Mouse (Mus musculus) liver, embryonic 15.5 days (tissue): ENCODE measurements around the gene Snd1. TPM values are rescaled to one million over a fixed set of nuclear protein-coding genes. Genes with fewer than 3 reads are reported as not detected.

ENCODE experiments used
- ATAC-seq: fragments of 200-750 bp; cut with Nextera tagmentation; 2 replicates; pipeline ENCODE4 v1.8.0; 2017; ENCODE audit warnings: moderate number of reproducible peaks, mild to moderate bottlenecking, moderate library complexity; ENCODE audit not compliant: insufficient read depth
- H3K27ac ChIP-seq: fragments of 300-500 bp; sonication (generic); replicated peaks from 2 replicates; pipeline ENCODE4 v1.5.1; 2015; ENCODE audit warnings: mild to moderate bottlenecking, inconsistent platforms
- H3K27me3 ChIP-seq: fragments of 300-500 bp; sonication (generic); 2 replicates; pipeline ENCODE4 v1.6.1; 2015; ENCODE audit warnings: mild to moderate bottlenecking, inconsistent platforms
- H3K36me3 ChIP-seq: fragments of 300-500 bp; sonication (generic); replicated peaks from 2 replicates; pipeline ENCODE4 v1.6.1; 2015; ENCODE audit warnings: moderate library complexity, mild to moderate bottlenecking, inconsistent platforms
- H3K4me1 ChIP-seq: fragments of 300-500 bp; sonication (generic); replicated peaks from 2 replicates; pipeline ENCODE4 v1.6.1; 2015; ENCODE audit warnings: inconsistent platforms
- H3K4me2 ChIP-seq: fragments of 300-500 bp; sonication (generic); 2 replicates; pipeline ENCODE4 v1.6.1; 2015; ENCODE audit warnings: moderate library complexity, mild to moderate bottlenecking, inconsistent platforms
- H3K4me3 ChIP-seq: fragments of 300-500 bp; sonication (generic); replicated peaks from 2 replicates; pipeline ENCODE4 v1.5.1; 2015; ENCODE audit warnings: mild to moderate bottlenecking, inconsistent platforms
- H3K9ac ChIP-seq: fragments of 300-500 bp; sonication (generic); 2 replicates; pipeline ENCODE4 v1.6.1; 2015; ENCODE audit warnings: moderate library complexity, mild to moderate bottlenecking, inconsistent platforms
- H3K9me3 ChIP-seq: fragments of 300-500 bp; sonication (generic); replicated peaks from 2 replicates; pipeline ENCODE4 v1.6.1; 2016; ENCODE audit warnings: inconsistent platforms
- WGBS: fragments of 180-500 bp; shearing (Covaris S2); methylation state at CpG from one replicate; pipeline ENCODE4 v1.1.7; 2015; ENCODE audit warnings: mixed read lengths; ENCODE audit not compliant: insufficient replicate concordance; 5-methylcytosine and 5-hydroxymethylcytosine counted together
- polyA plus RNA-seq: library from polyadenylated mRNA; unstranded; fragments of >200 nt; fragmentation: Nextera tagmentation; extraction: Ambion mirVana; gene quantifications from 2 replicates; pipeline ENCODE4 v1.2.1, GENCODE M21; 2015

Gene Snd1
- polyA plus RNA-seq, 1 experiment from 2014 or later: 51.1 TPM

DNA sequence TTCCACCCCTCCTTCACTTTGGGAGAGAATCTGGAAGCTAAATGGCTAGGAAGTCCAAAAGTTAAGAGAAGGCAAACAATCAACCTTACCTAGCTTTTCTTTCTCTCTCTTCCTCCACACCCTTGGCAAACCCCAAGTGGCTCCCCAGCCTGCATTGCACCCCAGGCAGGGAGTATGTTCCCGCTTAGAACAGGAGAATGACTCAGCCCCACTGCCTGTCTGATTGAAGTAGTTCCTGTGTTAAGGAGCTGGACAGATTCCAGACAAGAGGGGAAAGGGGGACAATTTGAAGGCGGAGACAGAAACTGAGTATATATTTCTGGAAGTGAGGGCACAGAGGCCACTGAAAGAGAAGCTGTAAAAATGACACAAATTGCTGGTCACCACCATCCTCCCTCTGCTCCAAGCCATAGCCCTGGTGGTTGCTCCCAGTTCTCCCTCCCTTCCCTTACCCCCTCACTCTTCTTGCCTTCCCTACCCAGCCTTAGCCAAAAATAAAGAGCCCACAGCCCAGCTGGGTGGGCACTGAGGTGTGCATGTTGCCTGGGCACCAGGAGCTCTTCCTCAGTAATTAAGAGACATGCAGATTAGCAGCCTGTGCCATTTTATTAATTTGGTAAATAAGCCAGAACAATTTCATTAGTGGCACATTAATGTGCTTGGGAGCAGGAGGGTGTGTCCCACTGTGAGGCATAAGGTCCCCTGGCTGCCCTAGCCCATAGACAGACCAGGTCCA, 392.7 kb downstream of the Snd1 start:
- H3K27ac ChIP-seq: no peak overlapping the region
- H3K9ac ChIP-seq: no peak overlapping the region
- no peaks in the 10 kb centered on the region for H3K36me3 ChIP-seq
- no peaks in the 10 kb centered on the region for H3K9me3 ChIP-seq
- no peak for ATAC-seq
- H3K4me1 ChIP-seq: no peaks in the 10 kb centered on the region
- H3K4me3 ChIP-seq: no peak overlapping the region
- H3K4me2 ChIP-seq: no peak overlapping the region
- H3K27me3 ChIP-seq: no peaks in the 10 kb centered on the region
- WGBS: 48% methylated on average over 2 of the region's 2 CpGs

DNA sequence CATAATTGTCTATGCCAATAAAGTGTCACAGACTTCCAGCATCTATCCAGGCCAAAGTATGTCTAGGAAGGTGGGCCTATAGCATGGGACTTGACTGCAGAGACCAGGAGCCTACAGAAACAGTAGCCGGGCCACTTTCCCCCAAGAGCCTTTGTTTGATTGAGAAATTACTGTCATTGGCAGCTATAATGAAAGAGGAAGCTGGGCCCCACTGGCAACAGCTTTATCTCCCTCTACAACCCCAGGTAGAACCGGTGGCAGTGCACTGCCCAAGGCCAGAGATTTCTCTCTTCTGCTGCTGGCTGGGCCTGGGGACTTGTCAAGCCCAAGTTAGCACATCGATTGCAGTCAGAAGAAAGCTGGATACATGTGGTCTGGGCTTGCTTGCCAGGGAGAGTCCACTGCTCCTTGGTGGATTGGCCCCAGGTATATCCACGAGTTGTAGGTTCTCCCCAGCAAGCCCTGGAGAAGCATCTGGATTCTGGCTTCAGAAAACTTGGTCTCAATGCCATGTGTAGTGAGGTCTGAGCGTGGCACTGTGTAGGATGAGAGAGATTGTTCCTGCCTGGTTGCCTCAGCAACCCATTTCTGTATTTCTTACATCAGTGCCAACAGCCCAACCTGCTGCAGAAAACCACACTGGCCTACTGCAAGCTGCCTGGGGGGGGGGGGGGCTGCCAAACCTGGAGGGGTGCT, 396.9 kb downstream of the Snd1 start:
- WGBS: 52% methylated on average over 5 of the region's 5 CpGs

DNA sequence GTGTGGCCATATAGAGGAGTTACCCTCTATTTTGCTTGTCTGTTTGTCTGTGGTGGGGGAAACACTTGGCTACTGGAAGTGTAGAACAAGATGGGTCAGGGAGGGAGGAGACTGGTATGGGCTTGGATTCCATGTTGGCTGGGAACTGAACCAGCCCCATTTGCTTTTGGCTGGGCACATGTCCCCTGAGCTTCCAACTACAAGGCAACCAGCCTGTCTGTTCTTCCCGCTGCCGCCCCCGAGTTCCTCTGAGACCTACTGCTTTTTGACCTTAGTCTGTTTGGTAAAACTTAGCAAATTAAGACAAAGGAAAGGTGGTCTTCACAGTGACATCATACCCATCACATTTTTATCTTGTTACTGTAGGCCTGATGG, 397.5 kb downstream of the Snd1 start:
- Histone ChIP-seq H3K4me3 (no peak overlapping the region), H3K27ac (no peak overlapping the region), H3K9ac (no peak overlapping the region), H3K36me3 (peaks cover 24% of the 10 kb centered on the region), H3K4me2 (no peak overlapping the region), H3K4me1 (no peaks in the 10 kb centered on the region), H3K9me3 (no peaks in the 10 kb centered on the region), H3K27me3 (no peaks in the 10 kb centered on the region)
- no peak for ATAC-seq
- 90% methylated on average over 3 of the region's 3 CpGs for WGBS

More for the DNA sequence above, 396.9 kb downstream of the Snd1 start:
- no peak overlapping the region for H3K9ac ChIP-seq
- no peak overlapping the region for H3K27ac ChIP-seq
- no peaks in the 10 kb centered on the region for H3K4me1 ChIP-seq
- no peak for ATAC-seq
- no peaks in the 10 kb centered on the region for H3K27me3 ChIP-seq
- H3K36me3 ChIP-seq: peaks cover 22% of the 10 kb centered on the region
- no peak overlapping the region for H3K4me2 ChIP-seq
- H3K4me3 ChIP-seq: no peak overlapping the region
- H3K9me3 ChIP-seq: no peaks in the 10 kb centered on the region

DNA sequence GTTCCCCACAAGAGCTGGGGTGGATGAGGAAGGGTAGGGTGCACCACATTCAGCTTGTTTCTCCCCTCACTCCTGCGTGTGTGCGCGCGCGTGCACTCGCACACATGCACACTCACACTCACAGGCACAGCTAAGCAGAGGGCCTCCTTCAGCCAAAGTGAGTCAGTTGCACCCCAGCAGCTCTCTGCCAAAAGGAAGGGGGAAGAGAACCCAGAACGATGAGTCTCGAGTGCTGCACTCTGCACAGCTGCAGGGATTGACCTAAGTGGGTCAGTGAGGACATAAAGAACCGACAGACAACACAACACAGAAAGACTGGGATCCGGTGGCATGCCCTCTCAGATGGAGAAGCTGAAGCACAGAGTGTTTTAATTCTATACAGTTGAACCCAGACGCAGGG, 399.1 kb downstream of the Snd1 start:
- Histone ChIP-seq H3K4me2 (no peak overlapping the region), H3K36me3 (peaks cover 24% of the 10 kb centered on the region), H3K27ac (no peak overlapping the region), H3K9ac (no peak overlapping the region), H3K27me3 (no peaks in the 10 kb centered on the region), H3K4me3 (no peak overlapping the region), H3K9me3 (no peaks in the 10 kb centered on the region), H3K4me1 (no peaks in the 10 kb centered on the region)
- no peak for ATAC-seq
- WGBS: 83% methylated on average over 11 of the region's 11 CpGs

DNA sequence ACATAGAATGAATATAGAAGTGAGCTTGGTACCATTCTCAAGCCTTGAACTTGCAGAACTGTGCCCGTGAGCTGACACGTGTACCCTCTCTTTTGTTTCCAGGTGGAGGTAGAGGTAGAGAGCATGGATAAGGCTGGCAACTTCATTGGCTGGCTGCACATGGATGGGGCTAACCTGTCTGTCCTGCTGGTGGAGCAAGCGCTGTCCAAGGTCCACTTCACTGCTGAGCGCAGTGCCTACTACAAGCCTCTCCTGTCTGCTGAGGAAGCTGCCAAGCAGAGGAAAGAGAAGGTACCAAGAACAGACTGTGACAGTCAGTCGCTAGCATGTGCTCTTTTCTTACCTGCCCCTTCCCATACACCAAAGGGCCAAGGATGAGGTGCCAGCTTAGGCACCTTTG, 399.8 kb downstream of the Snd1 start:
- Histone ChIP-seq H3K4me2 (no peak overlapping the region), H3K9me3 (no peaks in the 10 kb centered on the region), H3K27ac (no peak overlapping the region), H3K9ac (no peak overlapping the region), H3K27me3 (no peaks in the 10 kb centered on the region), H3K36me3 (peaks cover 28% of the 10 kb centered on the region), H3K4me3 (no peak overlapping the region), H3K4me1 (no peaks in the 10 kb centered on the region)
- no peak for ATAC-seq
- WGBS: 82% methylated on average over 5 of the region's 5 CpGs

DNA sequence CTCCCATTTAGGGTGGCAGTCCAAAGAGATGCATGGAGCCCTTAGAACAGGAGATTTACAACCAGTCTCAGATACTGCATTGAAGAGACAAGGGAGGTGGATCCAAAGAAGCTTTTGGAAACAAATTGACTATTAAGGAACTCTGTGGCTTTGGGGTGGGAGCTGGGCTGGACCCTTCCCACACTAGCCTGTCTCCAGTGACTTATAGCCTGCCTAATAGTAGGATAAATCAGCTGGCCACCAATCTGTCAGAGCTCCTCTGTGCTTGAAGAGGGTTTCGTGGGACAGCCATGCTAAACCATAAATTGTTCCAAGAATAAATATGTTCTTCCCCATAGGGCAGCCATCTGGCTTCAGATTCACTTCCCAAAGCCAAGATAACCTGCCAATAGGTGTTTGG, 400.4 kb downstream of the Snd1 start:
- 81% methylated on average over 1 of the region's 1 CpGs for WGBS
- H3K27ac ChIP-seq: no peak overlapping the region
- no peak overlapping the region for H3K4me2 ChIP-seq
- no peaks in the 10 kb centered on the region for H3K4me1 ChIP-seq
- H3K9ac ChIP-seq: no peak overlapping the region
- no peak overlapping the region for H3K4me3 ChIP-seq
- no peaks in the 10 kb centered on the region for H3K9me3 ChIP-seq
- peaks cover 32% of the 10 kb centered on the region for H3K36me3 ChIP-seq
- ATAC-seq: no peak
- H3K27me3 ChIP-seq: no peaks in the 10 kb centered on the region

DNA sequence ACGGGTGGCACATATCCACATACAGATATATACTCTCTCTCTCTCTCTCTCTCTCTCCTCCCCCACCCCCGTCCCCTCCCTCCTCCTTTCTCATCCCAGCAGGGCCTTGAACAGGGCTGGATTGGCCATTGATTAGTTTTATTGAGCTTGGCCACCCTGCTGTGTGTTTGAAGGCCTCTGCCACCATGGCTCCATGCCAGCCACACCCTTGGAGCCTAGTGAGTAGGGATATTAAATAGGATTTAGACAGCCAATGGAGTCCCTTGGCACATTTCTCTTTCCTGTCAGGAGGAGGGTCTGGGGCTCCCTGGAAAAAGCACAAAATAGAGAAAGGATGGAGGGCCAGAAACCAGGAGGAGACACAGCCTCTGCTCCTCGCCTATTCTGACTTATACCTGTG, 401.6 kb downstream of the Snd1 start:
- Histone ChIP-seq H3K27ac (no peak overlapping the region), H3K27me3 (no peaks in the 10 kb centered on the region), H3K4me3 (no peak overlapping the region), H3K36me3 (peaks cover 38% of the 10 kb centered on the region), H3K4me1 (no peaks in the 10 kb centered on the region), H3K9ac (no peak overlapping the region), H3K9me3 (no peaks in the 10 kb centered on the region), H3K4me2 (no peak overlapping the region)
- 58% methylated on average over 3 of the region's 3 CpGs for WGBS
- no peak for ATAC-seq

DNA sequence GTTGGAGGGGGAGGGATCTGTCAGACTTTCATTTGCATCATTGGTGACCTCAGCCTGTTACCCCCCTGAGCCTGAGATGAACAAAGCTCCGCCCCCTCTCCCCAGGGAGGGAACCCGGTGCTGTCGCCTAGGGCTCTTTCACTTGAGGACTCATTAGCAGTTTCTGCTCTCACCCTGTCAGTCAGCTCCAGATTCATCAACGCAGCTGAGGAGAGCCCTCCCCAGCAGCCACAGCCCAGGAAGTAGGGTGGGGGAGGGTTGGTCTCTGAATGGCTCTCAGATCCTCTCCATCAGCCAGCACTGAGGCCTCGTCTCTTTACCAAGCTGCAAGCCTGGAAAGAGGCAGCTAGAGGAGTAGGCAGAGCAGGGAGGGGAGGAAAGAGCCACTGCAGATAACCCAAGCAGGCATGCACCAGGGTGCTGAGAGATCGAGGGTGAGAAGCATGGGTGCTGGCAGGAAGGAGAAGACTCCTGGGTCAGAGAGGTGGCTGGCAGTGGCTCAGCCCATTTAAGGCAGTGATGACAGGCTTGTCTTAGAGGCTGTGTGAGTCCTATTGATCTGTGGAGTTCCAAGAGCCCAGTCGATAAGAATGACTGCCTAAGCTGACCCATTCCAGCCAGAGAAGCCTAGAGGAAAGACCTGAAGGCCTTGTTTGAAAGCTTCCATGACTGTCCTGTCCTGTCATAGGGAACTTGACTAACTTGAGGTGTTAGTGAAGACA, 403.2 kb downstream of the Snd1 start:
- ATAC-seq: no peak
- 45% methylated on average over 7 of the region's 7 CpGs for whole genome bisulfite sequencing
- peaks cover 43% of the 10 kb centered on the region for H3K36me3 ChIP-seq
- H3K9ac ChIP-seq: no peak overlapping the region
- H3K4me3 ChIP-seq: no peak overlapping the region
- H3K27ac ChIP-seq: no peak overlapping the region
- no peak overlapping the region for H3K4me2 ChIP-seq
- no peaks in the 10 kb centered on the region for H3K4me1 ChIP-seq
- no peaks in the 10 kb centered on the region for H3K27me3 ChIP-seq
- no peaks in the 10 kb centered on the region for H3K9me3 ChIP-seq

DNA sequence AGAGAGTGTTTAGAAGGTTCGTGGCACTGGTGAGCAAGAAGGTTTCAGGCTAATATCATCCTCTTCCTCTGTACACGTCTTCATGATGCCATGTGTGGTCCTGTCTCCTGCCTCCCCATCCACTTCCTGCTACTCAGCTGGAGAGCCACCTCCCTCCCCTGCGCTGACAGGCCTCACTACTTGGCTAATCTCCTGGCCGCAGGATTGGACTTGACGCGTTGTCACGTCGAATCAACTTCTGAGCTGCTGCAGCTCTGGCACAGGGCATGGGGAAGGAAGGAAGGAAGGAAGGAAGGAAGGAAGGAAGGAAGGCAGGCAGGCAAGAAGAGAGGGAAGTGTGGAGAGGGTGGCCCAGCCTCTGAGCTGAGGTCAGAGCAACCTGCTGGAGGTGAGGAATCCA, 404.4 kb downstream of the Snd1 start:
- 41% methylated on average over 8 of the region's 8 CpGs for WGBS
- Histone ChIP-seq H3K9ac (no peak overlapping the region), H3K27ac (no peak overlapping the region), H3K36me3 (peaks cover 55% of the 10 kb centered on the region), H3K4me1 (no peaks in the 10 kb centered on the region), H3K4me3 (no peak overlapping the region), H3K27me3 (no peaks in the 10 kb centered on the region), H3K4me2 (no peak overlapping the region), H3K9me3 (no peaks in the 10 kb centered on the region)
- ATAC-seq: no peak

DNA sequence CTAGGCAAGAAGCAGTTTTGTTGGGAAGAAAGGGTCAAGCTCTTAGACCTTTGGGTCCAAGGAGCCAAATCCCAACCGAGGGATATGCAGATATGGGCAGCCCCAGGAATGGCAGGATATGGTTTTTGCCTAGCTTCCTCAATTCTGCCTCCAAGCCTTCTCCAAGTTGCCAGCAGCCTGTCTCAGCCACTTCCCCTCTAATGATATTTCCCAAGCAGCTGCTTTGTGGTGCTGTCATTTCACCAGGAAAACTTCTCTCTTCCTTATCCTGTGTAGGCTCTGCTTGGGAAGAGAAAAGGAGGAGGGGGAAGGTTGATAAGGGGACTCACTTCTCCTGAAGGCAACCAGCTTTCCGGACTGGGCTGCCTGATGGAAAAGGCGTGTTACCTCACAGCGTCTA, 406.0 kb downstream of the Snd1 start:
- no peak overlapping the region for H3K27ac ChIP-seq
- H3K4me2 ChIP-seq: no peak overlapping the region
- ATAC-seq: no peak
- no peaks in the 10 kb centered on the region for H3K4me1 ChIP-seq
- 45% methylated on average over 4 of the region's 4 CpGs for WGBS
- H3K9ac ChIP-seq: no peak overlapping the region
- no peaks in the 10 kb centered on the region for H3K27me3 ChIP-seq
- no peaks in the 10 kb centered on the region for H3K9me3 ChIP-seq
- no peak overlapping the region for H3K4me3 ChIP-seq
- peaks cover 55% of the 10 kb centered on the region for H3K36me3 ChIP-seq

DNA sequence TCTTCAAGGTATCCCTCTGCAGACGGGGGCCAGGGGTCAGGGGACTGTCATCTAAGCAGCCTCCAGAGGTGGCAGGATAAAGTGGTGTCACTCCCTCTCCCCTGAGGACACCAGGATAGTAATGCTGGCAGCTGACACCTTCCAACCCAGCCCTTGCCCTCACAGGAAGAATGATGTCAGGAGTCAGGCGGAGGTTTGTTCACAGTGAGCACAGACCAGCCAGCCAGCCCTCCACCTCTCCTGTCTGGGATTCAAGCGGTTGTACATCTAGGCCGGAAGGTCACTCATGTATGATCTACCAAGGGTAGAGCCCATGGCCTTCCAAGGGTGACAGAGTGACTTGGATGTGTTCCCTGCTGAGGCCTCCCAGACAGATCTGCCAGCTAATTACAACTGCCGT, 408.6 kb downstream of the Snd1 start:
- WGBS: 71% methylated on average over 5 of the region's 5 CpGs
- no peaks in the 10 kb centered on the region for H3K9me3 ChIP-seq
- H3K9ac ChIP-seq: no peak overlapping the region
- no peak overlapping the region for H3K4me2 ChIP-seq
- peaks cover 64% of the 10 kb centered on the region for H3K36me3 ChIP-seq
- no peaks in the 10 kb centered on the region for H3K27me3 ChIP-seq
- H3K27ac ChIP-seq: no peak overlapping the region
- no peak for ATAC-seq
- H3K4me3 ChIP-seq: no peak overlapping the region
- H3K4me1 ChIP-seq: no peaks in the 10 kb centered on the region
